Mouse (Mus musculus) MEL (cell line): ENCODE data around the gene Gins1.

Experiments
- CHD1 ChIP-seq: IDR thresholded peaks from 2 replicates; pipeline ENCODE4 v1.6.1; 2012; ENCODE audit warnings: low read depth, mild to moderate bottlenecking, inconsistent platforms, low read length, improper control_type of control experiment
- CTCF ChIP-seq, 3 experiments: IDR thresholded peaks in 2 of 3; conservative IDR thresholded peaks in 1 of 3; 2 replicates each; pipeline ENCODE4 v1.5.1; 2011 to 2012; ENCODE audit warnings: low read length in 3 of 3, low read depth in 2 of 3, mild to moderate bottlenecking in 2 of 3, improper control_type of control experiment in 1 of 3, inconsistent platforms in 1 of 3, mixed read lengths in 1 of 3, moderate library complexity in 1 of 3; ENCODE audit not compliant: control insufficient read depth in 1 of 3, insufficient read depth in 1 of 3, poor library complexity in 1 of 3, severe bottlenecking in 1 of 3
- ELF1 ChIP-seq: IDR thresholded peaks from 2 replicates; pipeline ENCODE4 v1.6.1; 2014; ENCODE audit warnings: low read depth, mild to moderate bottlenecking, inconsistent platforms, low read length, improper control_type of control experiment, moderate library complexity
- EP300 ChIP-seq, 2 experiments: IDR thresholded peaks; 2 replicates each; pipeline ENCODE4 v1.6.1; 2011; ENCODE audit warnings: improper control_type of control experiment in 2 of 2, low read length in 2 of 2, low read depth in 1 of 2, mild to moderate bottlenecking in 1 of 2
- ETS1 ChIP-seq: IDR thresholded peaks from 2 replicates; pipeline ENCODE4 v1.6.1; 2012; ENCODE audit warnings: low read depth, mild to moderate bottlenecking, inconsistent platforms, low read length, improper control_type of control experiment, moderate library complexity
- GATA1 ChIP-seq: IDR thresholded peaks from 2 replicates; pipeline ENCODE4 v1.6.1; 2011; ENCODE audit warnings: low read depth, low read length, improper control_type of control experiment
- KAT2A ChIP-seq: conservative IDR thresholded peaks from 2 replicates; pipeline ENCODE4 v1.6.1; 2012; ENCODE audit warnings: low read depth, low read length, improper control_type of control experiment, inconsistent platforms
- POLR2A ChIP-seq, 2 experiments: IDR thresholded peaks; 2 replicates each; pipeline ENCODE4 v1.6.1; 2011 to 2012; ENCODE audit warnings: low read length in 2 of 2, mild to moderate bottlenecking in 2 of 2, control low read depth in 1 of 2, improper control_type of control experiment in 1 of 2, low read depth in 1 of 2, moderate library complexity in 1 of 2; ENCODE audit not compliant: control insufficient read depth in 1 of 2, insufficient read depth in 1 of 2, poor library complexity in 1 of 2
- RCOR1 ChIP-seq: IDR thresholded peaks from 2 replicates; pipeline ENCODE4 v1.6.1; 2012; ENCODE audit warnings: low read depth, mild to moderate bottlenecking, inconsistent platforms, low read length, improper control_type of control experiment
- TAL1 ChIP-seq: IDR thresholded peaks from 2 replicates; pipeline ENCODE4 v1.6.1; 2012; ENCODE audit warnings: mild to moderate bottlenecking, inconsistent platforms, low read length, moderate library complexity, mixed read lengths
- TCF12 ChIP-seq: IDR thresholded peaks from 2 replicates; pipeline ENCODE4 v1.6.1; 2014; ENCODE audit warnings: low read depth, mild to moderate bottlenecking, inconsistent platforms, low read length, improper control_type of control experiment, moderate library complexity
- UBTF ChIP-seq: IDR thresholded peaks from 2 replicates; pipeline ENCODE4 v1.6.1; 2012; ENCODE audit warnings: low read depth, mild to moderate bottlenecking, inconsistent platforms, low read length, improper control_type of control experiment, moderate library complexity, borderline replicate concordance; ENCODE audit not compliant: insufficient read depth
- USF1 ChIP-seq: IDR thresholded peaks from 2 replicates; pipeline ENCODE4 v1.6.1; 2014; ENCODE audit warnings: low read depth, mild to moderate bottlenecking, inconsistent platforms, low read length, improper control_type of control experiment, moderate library complexity
- USF2 ChIP-seq, 2 experiments: IDR thresholded peaks; 2 replicates each; pipeline ENCODE4 v1.6.1; 2011 to 2012; ENCODE audit warnings: improper control_type of control experiment in 2 of 2, low read length in 2 of 2, borderline replicate concordance in 1 of 2, inconsistent platforms in 1 of 2, low read depth in 1 of 2, mild to moderate bottlenecking in 1 of 2; ENCODE audit not compliant: insufficient read depth in 1 of 2

DNA sequence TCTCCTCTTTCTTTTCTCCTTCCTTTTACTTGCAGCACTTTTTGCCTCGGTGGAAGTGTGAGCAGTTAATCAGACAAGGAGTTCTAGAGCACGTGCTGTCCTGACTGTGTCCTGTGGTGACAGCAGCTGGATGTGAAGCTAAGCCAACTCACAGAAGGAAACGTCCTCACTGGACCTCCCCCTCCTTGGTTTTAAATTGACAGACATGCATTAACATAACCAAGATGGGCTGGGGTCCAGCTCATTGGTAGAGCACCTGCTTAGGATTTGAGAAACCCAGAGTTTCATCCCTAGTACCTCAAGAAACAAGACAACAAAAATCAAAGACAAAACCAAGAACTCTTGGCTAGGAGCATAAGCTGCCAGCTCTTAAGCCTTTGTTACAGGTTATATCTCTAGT, 25.6 kb downstream of the Gins1 start:
- TF ChIP-seq ETS1 (no peak), KAT2A (no peak), TCF12 (no peak), TAL1 (no peak), POLR2A (IDR thresholded peaks at IDR 0.05; ENCODE audit: control insufficient read depth in 1 of 2, insufficient read depth in 1 of 2, low read depth in 1 of 2, low read length in 2 of 2, poor library complexity in 1 of 2) (no peak), USF2 (IDR thresholded peaks at IDR 0.05; ENCODE audit: borderline replicate concordance in 1 of 2, insufficient read depth in 1 of 2, low read depth in 1 of 2, low read length in 2 of 2) (no peak), CTCF (IDR thresholded peaks at IDR 0.05 in 2 of 3, conservative IDR thresholded peaks at IDR 0.05 in 1 of 3; ENCODE audit: control insufficient read depth in 1 of 3, insufficient read depth in 1 of 3, low read depth in 2 of 3, low read length in 3 of 3, poor library complexity in 1 of 3, severe bottlenecking in 1 of 3) (no peak), EP300 (IDR thresholded peaks at IDR 0.05; ENCODE audit: low read depth in 1 of 2, low read length in 2 of 2) (no peak), GATA1 (no peak), USF1 (no peak), RCOR1 (no peak), UBTF (no peak), ELF1 (no peak), CHD1 (no peak)
